Mouse (Mus musculus) neural tube, embryonic 11.5 days (tissue): ENCODE results near the gene Slc12a1. TPM values are rescaled to one million over a fixed set of nuclear protein-coding genes. Genes with fewer than 3 reads are reported as not detected.
"Not testable (repeated sequence)": the region's sequence is repeated elsewhere in the genome, so short reads cannot be mapped to it uniquely, and the experiment has no call there.

Source experiments
- ATAC-seq: fragments of 200-750 bp; cut with Nextera tagmentation; 2 replicates; pipeline ENCODE4 v1.8.0; 2017; ENCODE audit warnings: moderate number of reproducible peaks, mild to moderate bottlenecking, moderate TSS enrichment, moderate library complexity; ENCODE audit not compliant: insufficient read depth, low FRiP score, low TSS enrichment
- DNase-seq: peaks from one replicate; pipeline ENCODE4 v3.0.0-alpha.2; 2015; ENCODE audit warnings: low spot score
- H3K27ac ChIP-seq: fragments of 300-500 bp; sonication (generic); 2 replicates; pipeline ENCODE4 v1.5.1; 2014; ENCODE audit warnings: low read depth, mild to moderate bottlenecking, low read length
- H3K27me3 ChIP-seq: fragments of 300-500 bp; sonication (generic); 2 replicates; pipeline ENCODE4 v1.6.1; 2014; ENCODE audit warnings: mild to moderate bottlenecking, low read length, mixed read lengths; ENCODE audit not compliant: control insufficient read depth, insufficient read depth
- H3K36me3 ChIP-seq: fragments of 300-500 bp; sonication (generic); 2 replicates; pipeline ENCODE4 v1.6.1; 2014; ENCODE audit warnings: mild to moderate bottlenecking, low read length, moderate library complexity, mixed read lengths; ENCODE audit not compliant: control insufficient read depth, insufficient read depth
- H3K4me1 ChIP-seq: fragments of 300-500 bp; sonication (generic); 2 replicates; pipeline ENCODE4 v1.6.1; 2014; ENCODE audit warnings: low read length, mixed read lengths; ENCODE audit not compliant: control insufficient read depth, insufficient read depth
- H3K4me2 ChIP-seq: fragments of 300-500 bp; sonication (generic); 2 replicates; pipeline ENCODE4 v1.6.1; 2014; ENCODE audit warnings: low read depth, mild to moderate bottlenecking, moderate library complexity
- H3K4me3 ChIP-seq: fragments of 300-500 bp; sonication (generic); 2 replicates; pipeline ENCODE4 v1.5.1; 2014; ENCODE audit warnings: low read depth, low read length
- H3K9ac ChIP-seq: fragments of 300-500 bp; sonication (generic); 2 replicates; pipeline ENCODE4 v1.6.1; 2014; ENCODE audit warnings: mild to moderate bottlenecking, low read length
- H3K9me3 ChIP-seq: fragments of 300-500 bp; sonication (generic); 2 replicates; pipeline ENCODE4 v1.6.1; 2016; ENCODE audit warnings: low read length; ENCODE audit not compliant: control insufficient read depth
- WGBS: fragments of 180-500 bp; shearing (Covaris S2); extraction: QIAGEN DNeasy Blood & Tissue Kit; methylation state at CpG from one replicate; pipeline ENCODE4 v1.1.7; 2014; 5-methylcytosine and 5-hydroxymethylcytosine counted together
- polyA plus RNA-seq: library from polyadenylated mRNA; unstranded; fragments of >200 nt; fragmentation: Nextera tagmentation; extraction: Ambion mirVana; gene quantifications from 2 replicates; pipeline ENCODE4 v1.2.1, GENCODE M21; 2014

The Slc12a1 gene
- 0.05 and 0.07 TPM in 2 replicates for polyA plus RNA-seq

GRCm38 (mm10) chr2:125152388-125152787 is at the start of gene Slc12a1:
Slc12a1 (plus strand) TSS chr2:125152505.
- no peaks in the 10 kb centered on the region for H3K4me1 ChIP-seq
- 86% methylated on average over 6 of the region's 6 CpGs for WGBS
- H3K4me2 ChIP-seq = no peak within 1 kb of the TSS
- no peak for ATAC-seq
- no peak within 1 kb of the TSS for H3K4me3 ChIP-seq
- DNase-seq = no peak
- no peak within 1 kb of the TSS for H3K27ac ChIP-seq
- no peak within 1 kb of the TSS for H3K9ac ChIP-seq
- H3K36me3 ChIP-seq = no peaks in the 10 kb centered on the region
- H3K9me3 ChIP-seq = no peaks in the 10 kb centered on the region
- no peaks in the 10 kb centered on the region for H3K27me3 ChIP-seq

DNA sequence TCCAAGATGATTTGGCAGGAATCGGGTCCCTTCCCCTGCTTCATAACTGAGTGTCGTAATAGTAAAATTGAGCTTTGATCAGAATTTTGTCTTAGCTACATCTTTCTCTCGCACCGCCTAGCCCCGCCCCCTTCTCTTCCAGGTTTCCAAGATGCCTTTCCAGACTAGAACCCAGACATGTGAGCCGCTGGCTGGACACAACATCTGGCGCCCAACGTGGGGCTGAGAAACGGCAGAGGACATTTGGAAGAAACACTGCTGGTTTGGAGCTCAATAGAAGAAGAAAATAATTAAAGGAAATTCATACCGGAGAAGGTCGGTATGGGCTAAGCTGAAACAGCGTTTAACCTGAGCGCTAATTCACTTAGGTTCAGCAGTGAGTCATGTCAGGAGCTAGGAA is 47.8 kb upstream of the Slc12a1 start:
- H3K4me1 ChIP-seq, DNase-seq, H3K4me2 ChIP-seq, H3K36me3 ChIP-seq, H3K4me3 ChIP-seq, H3K27ac ChIP-seq, H3K9me3 ChIP-seq, H3K9ac ChIP-seq, H3K27me3 ChIP-seq, ATAC-seq: not testable (repeated sequence)
- WGBS = 98% methylated on average over 13 of the region's 13 CpGs

DNA sequence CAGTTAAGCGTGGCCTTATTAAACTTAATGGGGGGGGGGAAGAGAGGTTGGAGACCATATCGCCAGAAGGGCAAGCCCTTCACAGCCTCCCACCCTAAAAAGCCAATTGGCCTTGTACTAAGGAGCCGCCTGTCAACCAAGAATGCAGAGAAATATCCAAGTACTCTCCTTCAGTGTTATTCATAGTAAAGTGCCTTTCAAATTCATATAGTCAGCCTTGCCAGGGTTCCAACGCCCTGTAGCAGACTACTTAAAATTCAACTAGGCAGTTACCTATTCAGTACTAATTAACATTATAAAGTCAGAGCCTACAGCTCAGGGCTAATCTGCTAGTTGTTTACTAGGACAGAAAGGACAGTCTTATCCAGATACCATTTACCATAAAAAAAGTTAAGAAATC is 45.8 kb upstream of the Slc12a1 start:
- not testable (repeated sequence) for H3K27ac ChIP-seq, H3K36me3 ChIP-seq, ATAC-seq, H3K4me2 ChIP-seq, H3K27me3 ChIP-seq, H3K9ac ChIP-seq, H3K4me3 ChIP-seq, DNase-seq, H3K4me1 ChIP-seq, H3K9me3 ChIP-seq
- 91% methylated on average over 4 of the region's 4 CpGs for WGBS

- Histone ChIP-seq H3K4me3 (no peak overlapping the region), H3K4me2 (no peak overlapping the region), H3K9me3 (no peaks in the 10 kb centered on the region), H3K36me3 (no peaks in the 10 kb centered on the region; the same call in 1 of the 2 replicates), H3K4me1 (peaks cover 12% of the 10 kb centered on the region; the same call in 1 of the 2 replicates), H3K9ac (no peak overlapping the region; the same call in 1 of the 2 replicates), H3K27ac (no peak overlapping the region), H3K27me3 (no peaks in the 10 kb centered on the region)
- 81% methylated on average over 6 of the region's 6 CpGs for WGBS
- DNase-seq (no peak), ATAC-seq (no peak)
Observed at GRCm38 (mm10) chr2:125119381-125120110, 32.8 kb upstream of the Slc12a1 start.

GRCm38 (mm10) chr2:125122288-125122623 is 30.0 kb upstream of the Slc12a1 start:
- H3K27ac ChIP-seq = no peak overlapping the region
- peak overlapping the region; percentile 98 for H3K9ac ChIP-seq
- no peaks in the 10 kb centered on the region for H3K27me3 ChIP-seq
- WGBS = 12% methylated on average over 4 of the region's 4 CpGs
- H3K9me3 ChIP-seq = no peaks in the 10 kb centered on the region
- H3K4me3 ChIP-seq = peak overlapping the region; percentile 74
- peaks cover 12% of the 10 kb centered on the region; the same call in 1 of the 2 replicates for H3K4me1 ChIP-seq
- DNase-seq (no peak), ATAC-seq (0 out of 2 replicates have a peak, but pooled peaks have one; percentile 5)
- H3K4me2 ChIP-seq = peak overlapping the region; percentile 80
- H3K36me3 ChIP-seq = no peaks in the 10 kb centered on the region; the same call in 1 of the 2 replicates

DNA sequence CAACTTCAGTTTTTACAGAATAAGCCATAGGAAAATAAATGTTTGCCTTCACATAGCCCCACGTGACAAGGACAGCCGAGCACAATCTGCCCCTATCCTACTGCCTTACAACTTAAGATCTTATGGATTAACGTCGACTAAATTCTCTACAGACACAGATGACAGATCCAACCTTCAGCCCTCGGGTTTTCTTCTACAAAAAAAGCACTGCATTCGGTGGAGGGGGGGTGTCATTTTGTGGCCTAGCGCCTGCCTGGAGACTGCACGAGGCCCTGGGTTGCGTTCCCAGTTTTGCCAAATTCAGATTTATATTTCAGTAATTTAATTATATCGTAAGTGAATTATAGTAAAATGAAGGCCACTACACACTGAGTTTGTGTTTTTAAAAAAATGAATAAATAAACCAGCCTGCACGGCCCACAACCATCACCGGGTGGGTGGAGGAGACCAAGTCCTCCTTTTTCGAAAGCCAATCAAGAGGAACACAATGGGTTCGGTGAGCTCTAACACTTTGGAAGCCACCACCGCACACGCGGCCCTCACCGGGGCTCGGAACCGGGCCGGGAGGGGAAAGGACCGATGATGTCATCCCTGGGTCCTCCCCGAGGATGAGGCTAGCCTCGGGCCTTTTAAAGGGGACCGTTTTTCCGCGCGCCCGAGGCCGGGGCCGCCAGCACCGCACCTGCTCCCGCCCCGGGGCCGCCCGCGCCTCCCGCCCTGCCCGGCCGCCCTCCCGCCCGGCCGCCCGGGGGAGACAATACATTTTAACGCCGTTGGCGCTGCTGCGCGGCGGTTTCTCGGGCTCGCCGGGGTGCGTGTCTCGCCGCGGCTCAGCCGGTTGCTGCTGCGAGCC is 29.5 kb upstream of the Slc12a1 start:
- under 1% methylated on average over 55 of the region's 59 CpGs for WGBS
- H3K9me3 ChIP-seq = no peaks in the 10 kb centered on the region

DNA sequence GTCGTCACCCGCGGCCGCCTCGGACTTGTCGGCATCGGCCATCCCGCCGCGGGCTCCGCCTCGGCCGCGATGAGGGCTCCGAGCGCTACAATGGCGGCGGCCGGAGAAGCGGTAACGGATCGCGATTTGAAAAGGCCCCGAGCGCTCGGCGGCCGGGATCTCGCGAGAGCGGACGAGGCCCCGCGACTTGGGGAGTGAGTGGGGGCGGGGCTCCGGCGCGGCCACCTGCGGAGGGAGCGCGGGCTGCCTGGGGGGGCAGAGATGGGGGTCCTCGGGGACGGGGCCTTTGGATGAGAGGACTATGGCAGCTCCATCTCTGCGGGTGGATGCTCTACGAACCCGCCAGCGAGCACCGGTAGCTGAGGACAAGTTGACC is 28.8 kb upstream of the Slc12a1 start, which contains the start of gene Myef2:
TSS of gene Myef2 (minus strand) at position 185 of the 376 bp plus-strand sequence.
- Histone ChIP-seq H3K4me2 (peak within 1 kb of the TSS; percentile 80), H3K27me3 (no peaks in the 10 kb centered on the region), H3K9me3 (no peaks in the 10 kb centered on the region), H3K27ac (peak within 1 kb of the TSS; percentile 84), H3K36me3 (no peaks in the 10 kb centered on the region; the same call in 1 of the 2 replicates), H3K4me1 (peaks cover 12% of the 10 kb centered on the region; the same call in 1 of the 2 replicates), H3K4me3 (peak within 1 kb of the TSS; percentile 74), H3K9ac (peak within 1 kb of the TSS; percentile 98)
- DNase-seq (peak; percentile 89), ATAC-seq (peak; percentile 87)
- under 1% methylated on average over 36 of the region's 48 CpGs for WGBS

More for the DNA sequence above, 29.5 kb upstream of the Slc12a1 start:
- Histone ChIP-seq H3K36me3 (no peaks in the 10 kb centered on the region; the same call in 1 of the 2 replicates), H3K4me3 (peak overlapping the region; percentile 74), H3K4me2 (peak overlapping the region; percentile 80), H3K9ac (peak overlapping the region; percentile 98), H3K27me3 (no peaks in the 10 kb centered on the region), H3K4me1 (peaks cover 12% of the 10 kb centered on the region; the same call in 1 of the 2 replicates), H3K27ac (peak overlapping the region; percentile 84)
- peak; percentile 80 for ATAC-seq
- DNase-seq = peak; percentile 60

- no peak for ATAC-seq
Observed at GRCm38 (mm10) chr2:125125824-125126223, 26.5 kb upstream of the Slc12a1 start.

More at GRCm38 (mm10) chr2:125125824-125126223, 26.5 kb upstream of the Slc12a1 start:
- Histone ChIP-seq H3K4me3 (no peak overlapping the region), H3K4me1 (peaks cover 10% of the 10 kb centered on the region; the same call in 1 of the 2 replicates), H3K36me3 (no peaks in the 10 kb centered on the region), H3K9ac (no peak overlapping the region), H3K9me3 (no peaks in the 10 kb centered on the region), H3K27ac (no peak overlapping the region), H3K27me3 (no peaks in the 10 kb centered on the region), H3K4me2 (no peak overlapping the region)
- no peak for DNase-seq
- 37% methylated on average over 4 of the region's 4 CpGs for WGBS
